Comparison of ENCODE assay signal across 17 mouse cellular contexts in genomic region chr1:167659065-167659464, GRCm38 (mm10). TPM values are rescaled to one million over a fixed set of nuclear protein-coding genes. Genes with fewer than 3 reads are reported as not detected.
DNase-seq lines count a peak whose midpoint lies in the region.
"Had no signal": no experiment of that assay in that cellular context is flagged by ENCODE, and none has a peak within 500 bp of the region (broad histone marks: within the 10 kb centered on the region; RNA-seq: fewer than 3 reads in every experiment).

No protein-coding gene starts in this region.

- H3K27ac ChIP-seq in heart, embryonic 10.5 days = no peak overlapping the region

- 78% methylated on average over 3 of the region's 3 CpGs for WGBS in heart, embryonic 10.5 days

- peaks cover 80% of the 10 kb centered on the region for H3K27me3 ChIP-seq in heart, embryonic 10.5 days (ENCODE audit: insufficient read depth, poor library complexity, severe bottlenecking)
- H3K27me3 ChIP-seq: CH12.LX had no signal

- peak; percentile 91 for DNase-seq in heart, adult 11 months
- no peak for DNase-seq in heart, embryonic 10.5 days (ENCODE audit: low spot score)
- DNase-seq: adrenal gland, adult 2 months; adrenal gland, adult 8-10 months; adrenal gland, postnatal 10 days; adrenal gland, postnatal 14 days; adrenal gland, postnatal 25 days; adrenal gland, postnatal 36 days; B cell, adult 2 months; cerebellum, adult 11 months; cerebellum, adult 11-12 months; cerebellum, adult 18-20 months; cerebellum, adult 2 months had no signal

- no peaks in the 10 kb centered on the region for H3K9me3 ChIP-seq in heart, embryonic 10.5 days

- H3K4me3 ChIP-seq in heart, embryonic 10.5 days = no peak overlapping the region

- no peaks in the 10 kb centered on the region for H3K36me3 ChIP-seq in heart, embryonic 10.5 days
- H3K36me3 ChIP-seq: G1E had no signal

- peaks cover 11% of the 10 kb centered on the region for H3K4me1 ChIP-seq in heart, embryonic 10.5 days

RNA-seq across cellular contexts. Expression of gene Lmx1a, which starts 30.0 kb away (rescaled TPM):
- polyA plus RNA-seq in heart, embryonic 10.5 days (2016; fragmentation: Nextera tagmentation; extraction: Ambion mirVana) = 2.2 and 4.0 TPM in 2 replicates
- polyA plus RNA-seq: activated CD4-positive, CD25-positive, alpha-beta regulatory T cell, adult 4 months; adrenal gland, adult 2 months; CD4-positive, CD25-positive, alpha-beta regulatory T cell, adult 4 months; G1E had no signal
